Mouse (Mus musculus): ENCODE results near the gene Rab3a. TPM values are rescaled to one million over a fixed set of nuclear protein-coding genes. Genes with fewer than 3 reads are reported as not detected.

Gene Rab3a
- 4.3 and 5.2 TPM in 2 replicates for total RNA-seq (2012; rRNA removed)

DNA sequence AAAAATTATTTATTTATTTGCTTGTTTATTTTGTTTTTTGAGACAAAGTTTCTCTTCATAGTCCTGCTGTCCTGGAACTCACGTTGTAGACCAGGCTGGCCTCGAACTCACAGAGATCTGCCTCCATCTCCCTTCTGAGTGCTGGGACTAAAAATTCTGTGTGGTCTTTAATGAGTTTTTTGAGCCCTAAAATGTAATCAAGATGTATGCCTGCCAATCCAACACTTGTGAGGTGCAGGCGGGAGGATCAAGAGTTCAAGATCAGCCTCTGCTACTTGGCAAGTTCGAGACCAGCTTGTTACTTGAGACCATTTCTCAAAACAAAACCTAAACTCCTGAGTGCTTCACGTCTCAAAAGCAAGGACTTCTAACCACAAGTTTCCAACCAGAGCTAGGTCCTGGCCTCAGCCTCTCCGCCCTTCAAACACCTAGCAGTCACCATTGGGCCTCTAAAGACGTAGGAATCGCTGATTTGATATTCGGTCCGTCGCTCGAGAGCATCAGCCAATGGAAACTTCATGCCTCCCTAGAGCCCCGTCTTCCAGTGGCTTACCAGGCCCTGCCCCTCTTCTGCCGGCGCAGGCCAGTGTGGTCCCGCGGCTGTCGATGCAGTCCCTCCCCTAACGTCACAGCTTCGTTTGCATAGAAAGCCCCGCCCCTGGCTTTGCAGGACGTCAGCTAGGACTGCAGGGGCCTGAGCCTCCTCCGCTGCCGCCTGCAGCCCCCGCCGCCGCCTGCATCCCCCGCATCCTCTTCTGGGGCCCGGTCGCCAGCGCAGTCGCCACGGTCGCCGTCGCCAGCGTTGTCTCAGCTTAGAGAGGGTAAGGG is at the start of gene Rab3a:
Gene Rab3a, plus strand, starts transcription at position 637 of the 828 bp plus-strand sequence.
- peak; percentile 95 for DNase-seq (ENCODE audit: low read depth, low spot score)
- no peak within 1 kb of the TSS for H3K27ac ChIP-seq (ENCODE audit: insufficient read depth, low read depth, low read length, poor library complexity, severe bottlenecking)
- TF ChIP-seq ZC3H11A (IDR thresholded peaks at IDR 0.05; ENCODE audit: borderline replicate concordance, low read depth, low read length) (no peak), CHD2 (IDR thresholded peaks at IDR 0.05; ENCODE audit: low read depth, low read length) (peak; percentile 92), MAFK (IDR thresholded peaks at IDR 0.05; ENCODE audit: insufficient read depth, low read depth, low read length) (no peak)
- H3K9ac ChIP-seq (ENCODE audit: insufficient read depth, low read depth, low read length, poor library complexity, severe bottlenecking): peak within 1 kb of the TSS; percentile 49
- H3K36me3 ChIP-seq (ENCODE audit: control insufficient read depth, insufficient read depth, low read length, poor library complexity, severe bottlenecking): peaks cover 3% of the 10 kb centered on the region; the same call in 1 of the 2 replicates
- H3K4me3 ChIP-seq (ENCODE audit: insufficient read depth in 1 of 2, low read depth in 1 of 2, low read length in 2 of 2, poor library complexity in 1 of 2, severe bottlenecking in 1 of 2): peak within 1 kb of the TSS; percentile 70 to 90
- peaks cover 4 to 13% of the 10 kb centered on the region in 2 experiments; a peak in 3 of 4 replicates for H3K4me1 ChIP-seq (ENCODE audit: control insufficient read depth in 2 of 2, insufficient read depth in 2 of 2, low read length in 2 of 2, poor library complexity in 1 of 2)
- in situ Hi-C loops (cut with MboI; ENCODE audit: low sequenced_read_pairs in 2 of 2, unreplicated experiment in 2 of 2): loop anchor here in 1 of 2 experiments (5.0 kb wide), 1 partner anchor 37 kb away; the partner anchor contains the start of gene Gm3336
- H3K9me3 ChIP-seq (ENCODE audit: control insufficient read depth, insufficient read depth, low read depth, low read length): no peaks in the 10 kb centered on the region

DNA sequence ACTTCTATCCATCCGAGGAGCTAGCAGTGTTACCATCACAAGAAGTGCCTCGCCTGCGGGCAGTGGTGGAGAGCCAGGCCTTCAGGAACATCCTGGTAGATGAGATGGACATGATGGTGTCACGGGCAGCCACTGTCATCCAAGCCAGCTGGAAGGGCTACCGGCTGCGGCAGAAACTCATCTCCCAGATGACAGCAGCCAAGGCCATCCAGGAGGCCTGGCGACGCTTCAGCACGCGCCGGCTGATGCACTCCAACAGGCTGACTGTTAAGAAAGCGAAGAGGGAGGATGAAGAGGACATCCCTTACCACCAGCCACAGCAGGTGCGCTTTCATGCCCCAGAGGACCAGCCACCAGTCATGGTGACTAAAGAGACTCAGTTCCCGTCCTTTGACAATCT is 46.2 kb upstream of the Rab3a start:
- no peak overlapping the region for H3K27ac ChIP-seq (ENCODE audit: insufficient read depth, low read depth, low read length, poor library complexity, severe bottlenecking)
- no peak overlapping the region for H3K4me3 ChIP-seq (ENCODE audit: insufficient read depth in 1 of 2, low read depth in 1 of 2, low read length in 2 of 2, poor library complexity in 1 of 2, severe bottlenecking in 1 of 2)
- H3K9me3 ChIP-seq (ENCODE audit: control insufficient read depth, insufficient read depth, low read depth, low read length): no peaks in the 10 kb centered on the region
- H3K9ac ChIP-seq (ENCODE audit: insufficient read depth, low read depth, low read length, poor library complexity, severe bottlenecking): no peak overlapping the region
- no peaks in the 10 kb centered on the region for H3K4me1 ChIP-seq (ENCODE audit: control insufficient read depth in 2 of 2, insufficient read depth in 2 of 2, low read length in 2 of 2, poor library complexity in 1 of 2)
- no peak for DNase-seq (ENCODE audit: low read depth, low spot score)
- in situ Hi-C loops (cut with MboI; ENCODE audit: low sequenced_read_pairs in 2 of 2, unreplicated experiment in 2 of 2): no loop called here
- TF ChIP-seq ZC3H11A (IDR thresholded peaks at IDR 0.05; ENCODE audit: borderline replicate concordance, low read depth, low read length) (no peak), CHD2 (IDR thresholded peaks at IDR 0.05; ENCODE audit: low read depth, low read length) (no peak), MAFK (IDR thresholded peaks at IDR 0.05; ENCODE audit: insufficient read depth, low read depth, low read length) (no peak), HCFC1 (IDR thresholded peaks at IDR 0.05; ENCODE audit: borderline replicate concordance, insufficient read depth, low read length) (no peak), ZNF384 (IDR thresholded peaks at IDR 0.05; ENCODE audit: low read depth, low read length) (no peak)
- no peaks in the 10 kb centered on the region for H3K36me3 ChIP-seq (ENCODE audit: control insufficient read depth, insufficient read depth, low read length, poor library complexity, severe bottlenecking)

DNA sequence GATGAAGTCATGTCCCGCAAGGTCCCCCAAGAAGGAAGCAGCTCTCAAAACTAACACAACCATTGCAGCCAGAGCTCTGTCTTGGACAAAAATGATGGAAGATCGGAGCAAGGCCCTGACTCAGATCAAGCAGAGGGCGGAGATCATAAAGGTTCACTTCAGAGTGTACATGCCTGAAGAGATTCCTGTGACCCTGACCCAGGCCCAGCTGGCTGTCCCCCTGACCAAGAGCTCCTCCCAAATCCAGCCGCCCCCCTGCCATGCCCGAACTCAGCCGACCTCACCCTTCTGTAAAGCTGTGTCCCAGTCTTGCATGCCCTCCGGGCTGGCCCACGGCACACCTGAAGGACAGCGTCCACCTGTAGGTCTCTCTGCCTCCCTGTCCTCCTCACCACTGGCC is 44.7 kb upstream of the Rab3a start:
- DNase-seq (ENCODE audit: low read depth, low spot score): no peak
- H3K36me3 ChIP-seq (ENCODE audit: control insufficient read depth, insufficient read depth, low read length, poor library complexity, severe bottlenecking): no peaks in the 10 kb centered on the region
- no peak overlapping the region; the same call in 1 of the 2 replicates for H3K27ac ChIP-seq (ENCODE audit: insufficient read depth, low read depth, low read length, poor library complexity, severe bottlenecking)
- H3K9ac ChIP-seq (ENCODE audit: insufficient read depth, low read depth, low read length, poor library complexity, severe bottlenecking): no peak overlapping the region
- no peak overlapping the region for H3K4me3 ChIP-seq (ENCODE audit: insufficient read depth in 1 of 2, low read depth in 1 of 2, low read length in 2 of 2, poor library complexity in 1 of 2, severe bottlenecking in 1 of 2)
- no peak for TF ChIP-seq HCFC1 (IDR thresholded peaks at IDR 0.05; ENCODE audit: borderline replicate concordance, insufficient read depth, low read length)
- no peak for TF ChIP-seq ZC3H11A (IDR thresholded peaks at IDR 0.05; ENCODE audit: borderline replicate concordance, low read depth, low read length)
- TF ChIP-seq MAFK (IDR thresholded peaks at IDR 0.05; ENCODE audit: insufficient read depth, low read depth, low read length): no peak
- no peak for TF ChIP-seq CHD2 (IDR thresholded peaks at IDR 0.05; ENCODE audit: low read depth, low read length)
- TF ChIP-seq ZNF384 (IDR thresholded peaks at IDR 0.05; ENCODE audit: low read depth, low read length): no peak
- in situ Hi-C loops (cut with MboI; ENCODE audit: low sequenced_read_pairs in 2 of 2, unreplicated experiment in 2 of 2): no loop called here
- H3K9me3 ChIP-seq (ENCODE audit: control insufficient read depth, insufficient read depth, low read depth, low read length): no peaks in the 10 kb centered on the region
- H3K4me1 ChIP-seq (ENCODE audit: control insufficient read depth in 2 of 2, insufficient read depth in 2 of 2, low read length in 2 of 2, poor library complexity in 1 of 2): no peaks in the 10 kb centered on the region

DNA sequence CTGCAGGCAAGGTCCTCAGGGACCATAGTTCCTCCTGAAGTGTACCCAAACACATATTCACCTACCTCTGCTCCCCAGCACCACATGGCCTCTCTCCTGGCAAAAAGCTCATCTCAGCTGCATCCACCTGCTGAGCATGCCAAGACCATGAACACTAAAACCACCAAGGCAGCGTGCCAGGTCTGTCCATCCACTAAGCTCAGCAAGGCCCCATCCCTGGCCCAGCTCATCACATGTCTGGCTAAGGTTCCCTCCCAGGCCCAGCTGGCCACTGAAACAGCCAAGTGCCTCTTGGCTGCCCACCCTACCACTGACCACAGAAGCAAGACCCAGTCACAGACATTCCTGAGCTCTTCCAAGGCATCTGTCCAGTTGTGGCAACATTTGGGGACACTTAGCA is 44.2 kb upstream of the Rab3a start:
- H3K4me1 ChIP-seq (ENCODE audit: control insufficient read depth in 2 of 2, insufficient read depth in 2 of 2, low read length in 2 of 2, poor library complexity in 1 of 2): no peaks in the 10 kb centered on the region
- no peak for TF ChIP-seq HCFC1 (IDR thresholded peaks at IDR 0.05; ENCODE audit: borderline replicate concordance, insufficient read depth, low read length)
- no peak for TF ChIP-seq ZC3H11A (IDR thresholded peaks at IDR 0.05; ENCODE audit: borderline replicate concordance, low read depth, low read length)
- no peak for TF ChIP-seq MAFK (IDR thresholded peaks at IDR 0.05; ENCODE audit: insufficient read depth, low read depth, low read length)
- TF ChIP-seq CHD2 (IDR thresholded peaks at IDR 0.05; ENCODE audit: low read depth, low read length): no peak
- TF ChIP-seq ZNF384 (IDR thresholded peaks at IDR 0.05; ENCODE audit: low read depth, low read length): no peak
- H3K27ac ChIP-seq (ENCODE audit: insufficient read depth, low read depth, low read length, poor library complexity, severe bottlenecking): no peak overlapping the region
- H3K9ac ChIP-seq (ENCODE audit: insufficient read depth, low read depth, low read length, poor library complexity, severe bottlenecking): no peak overlapping the region
- no peak for DNase-seq (ENCODE audit: low read depth, low spot score)
- no peaks in the 10 kb centered on the region for H3K36me3 ChIP-seq (ENCODE audit: control insufficient read depth, insufficient read depth, low read length, poor library complexity, severe bottlenecking)
- in situ Hi-C loops (cut with MboI; ENCODE audit: low sequenced_read_pairs in 2 of 2, unreplicated experiment in 2 of 2): no loop called here
- no peak overlapping the region for H3K4me3 ChIP-seq (ENCODE audit: insufficient read depth in 1 of 2, low read depth in 1 of 2, low read length in 2 of 2, poor library complexity in 1 of 2, severe bottlenecking in 1 of 2)
- no peaks in the 10 kb centered on the region for H3K9me3 ChIP-seq (ENCODE audit: control insufficient read depth, insufficient read depth, low read depth, low read length)
